9 mouse cellular contexts compared by ENCODE assay signal in genomic region chr11:90634661-90635060, GRCm38 (mm10).
"Had no signal": no experiment of that assay in that cellular context is flagged by ENCODE, and none has a peak within 500 bp of the region (broad histone marks: within the 10 kb centered on the region; RNA-seq: fewer than 3 reads in every experiment).

No protein-coding gene starts in this region.

- DNase-seq: left cerebral cortex, postnatal 4 days; liver, postnatal 0 days; lung, postnatal 10 days; lung, postnatal 36 days; retina, postnatal 1 day; right cerebral cortex, postnatal 25 days; spleen, adult 18-20 months; thymus, adult 18-20 months; thymus, postnatal 36 days had no signal
